Mouse (Mus musculus) cerebellum, adult 2 months (tissue): ENCODE data around the gene Btnl9. TPM values are rescaled to one million over a fixed set of nuclear protein-coding genes. Genes with fewer than 3 reads are reported as not detected.
A peak's percentile ranks its signal among the peaks of the same experiment; 100 is the strongest.

Experiments used
- DNase-seq, 2 experiments: peaks; one replicate each; pipeline ENCODE4 v3.0.0; 2021
- H3K27ac ChIP-seq: fragments of 200-500 bp; 2 replicates; pipeline ENCODE4 v1.5.1; 2012; ENCODE audit warnings: low read length, control low read depth, inconsistent platforms; ENCODE audit not compliant: insufficient read depth
- H3K27me3 ChIP-seq: fragments of 200-500 bp; 2 replicates; pipeline ENCODE4 v1.6.1; 2012; ENCODE audit warnings: inconsistent platforms, mild to moderate bottlenecking, low read length, moderate library complexity; ENCODE audit not compliant: control insufficient read depth, insufficient read depth
- H3K4me1 ChIP-seq: fragments of 200-500 bp; 2 replicates; pipeline ENCODE4 v1.6.1; 2011; ENCODE audit warnings: low read length; ENCODE audit not compliant: control insufficient read depth, insufficient read depth
- H3K4me3 ChIP-seq: fragments of 200-500 bp; replicated peaks from 2 replicates; pipeline ENCODE3; 2011; ENCODE audit warnings: mild to moderate bottlenecking, low read depth, low read length, control low read depth; ENCODE audit not compliant: insufficient read depth
- CTCF ChIP-seq: fragments of 200-500 bp; IDR thresholded peaks from 2 replicates; pipeline ENCODE4 v1.5.1; 2011; ENCODE audit warnings: low read depth, mild to moderate bottlenecking, control low read depth, low read length, moderate library complexity, borderline replicate concordance; ENCODE audit not compliant: insufficient read depth
- POLR2A ChIP-seq: fragments of 200-500 bp; IDR thresholded peaks from 2 replicates; pipeline ENCODE4 v1.6.1; 2011; ENCODE audit warnings: low read length, control low read depth, borderline replicate concordance; ENCODE audit not compliant: insufficient read depth
- WGBS: fragments of 180-500 bp; shearing (Covaris S2); methylation state at CpG from one replicate; pipeline ENCODE4 v1.1.7; 2018; 5-methylcytosine and 5-hydroxymethylcytosine counted together
- polyA plus RNA-seq: library from polyadenylated mRNA; depleted of rRNA; stranded (reverse); fragments of >200 nt; gene quantifications from 2 replicates; pipeline ENCODE4 v1.2.3, GENCODE M21; 2012

The Btnl9 gene
- polyA plus RNA-seq, 1 experiment: not detected

- Histone ChIP-seq H3K4me3 (no peak overlapping the region), H3K27me3 (no peaks in the 10 kb centered on the region), H3K27ac (no peak overlapping the region), H3K4me1 (peaks cover 2% of the 10 kb centered on the region)
- no peak for DNase-seq
- 73% methylated on average over 6 of the region's 6 CpGs for WGBS
- TF ChIP-seq POLR2A: no peak
Measured at GRCm38 (mm10) chr11:49205080-49205590, 18.2 kb upstream of the Btnl9 start.

GRCm38 (mm10) chr11:49203771-49204497 lies 17.0 kb upstream of the Btnl9 start:
- TF ChIP-seq CTCF (no peak), POLR2A (no peak)
- DNase-seq: no peak
- peak overlapping the region; percentile 80 for H3K27ac ChIP-seq
- under 1% methylated on average over 24 of the region's 24 CpGs for WGBS
- no peaks in the 10 kb centered on the region for H3K27me3 ChIP-seq
- H3K4me3 ChIP-seq: peak overlapping the region; percentile 66
- H3K4me1 ChIP-seq: peaks cover 2% of the 10 kb centered on the region

- Histone ChIP-seq H3K4me1 (peaks cover 2% of the 10 kb centered on the region), H3K27me3 (no peaks in the 10 kb centered on the region), H3K27ac (peak within 1 kb of the TSS; percentile 80), H3K4me3 (peak within 1 kb of the TSS; percentile 66)
- TF ChIP-seq POLR2A (peak; percentile 76; the same call in 1 of the 2 replicates), CTCF (no peak)
- DNase-seq: peak; percentile 95 to 97
- 1% methylated on average over 47 of the region's 47 CpGs for WGBS
Measured at GRCm38 (mm10) chr11:49203129-49203768, 16.3 kb upstream of the Btnl9 start, which contains the start of gene Zfp62. Zfp62 (plus strand) TSS chr11:49203292.

GRCm38 (mm10) chr11:49202523-49203061 lies 15.6 kb upstream of the Btnl9 start:
- peak in 1 of 2 experiments; percentile 40 for DNase-seq
- Histone ChIP-seq H3K27ac (peak overlapping the region; percentile 66), H3K4me1 (peaks cover 2% of the 10 kb centered on the region), H3K27me3 (no peaks in the 10 kb centered on the region), H3K4me3 (peak overlapping the region; percentile 66)
- 1% methylated on average over 10 of the region's 10 CpGs for WGBS
- TF ChIP-seq POLR2A (no peak), CTCF (no peak)

- TF ChIP-seq CTCF (no peak), POLR2A (no peak)
- no peak overlapping the region for H3K27ac ChIP-seq
- WGBS: 40% methylated on average over 2 of the region's 2 CpGs
Measured at GRCm38 (mm10) chr11:49202071-49202470, 15.1 kb upstream of the Btnl9 start.

GRCm38 (mm10) chr11:49201142-49201541 lies 14.2 kb upstream of the Btnl9 start:
- TF ChIP-seq CTCF (no peak), POLR2A (no peak)
- DNase-seq: no peak
- Histone ChIP-seq H3K27me3 (no peaks in the 10 kb centered on the region), H3K4me1 (peaks cover 2% of the 10 kb centered on the region), H3K4me3 (no peak overlapping the region), H3K27ac (no peak overlapping the region)

More at GRCm38 (mm10) chr11:49202071-49202470, 15.1 kb upstream of the Btnl9 start:
- no peak for DNase-seq
- Histone ChIP-seq H3K4me1 (peaks cover 2% of the 10 kb centered on the region), H3K4me3 (peak overlapping the region; percentile 24), H3K27me3 (no peaks in the 10 kb centered on the region)

- Histone ChIP-seq H3K27ac (no peak overlapping the region), H3K27me3 (no peaks in the 10 kb centered on the region), H3K4me1 (peaks cover 2% of the 10 kb centered on the region), H3K4me3 (no peak overlapping the region)
- TF ChIP-seq POLR2A (no peak), CTCF (no peak)
- DNase-seq: no peak
Measured at GRCm38 (mm10) chr11:49200666-49201065, 13.7 kb upstream of the Btnl9 start.
